Mouse (Mus musculus): Measurements from ENCODE around the gene Isoc2a. TPM values are rescaled to one million over a fixed set of nuclear protein-coding genes. Genes with fewer than 3 reads are reported as not detected.
"Not testable (repeated sequence)": the region's sequence is repeated elsewhere in the genome, so short reads cannot be mapped to it uniquely, and the experiment has no call there.

The Isoc2a gene
- total RNA-seq, 1 experiment from 2014 or later: 6.5 TPM

- ATAC-seq (replicated peaks; ENCODE audit: low read depth, poor library complexity, severe bottlenecking): no peak
Observed at GRCm38 (mm10) chr7:4864130-4864845, 12.7 kb upstream of the Isoc2a start.

GRCm38 (mm10) chr7:4865090-4865489 lies 11.9 kb upstream of the Isoc2a start:
- no peak for ATAC-seq (replicated peaks; ENCODE audit: low read depth, poor library complexity, severe bottlenecking)

- ATAC-seq (replicated peaks; ENCODE audit: low read depth, poor library complexity, severe bottlenecking): peak; percentile 99
Observed at GRCm38 (mm10) chr7:4865579-4866493, 11.1 kb upstream of the Isoc2a start.

- ATAC-seq (replicated peaks; ENCODE audit: low read depth, poor library complexity, severe bottlenecking): no peak; the same call in 1 of the 2 replicates
Observed at GRCm38 (mm10) chr7:4866631-4867180, 10.2 kb upstream of the Isoc2a start.

- ATAC-seq (replicated peaks; ENCODE audit: low read depth, poor library complexity, severe bottlenecking): no peak
Observed at GRCm38 (mm10) chr7:4870133-4870532, 6.8 kb upstream of the Isoc2a start, which contains the start of gene Isoc2b. TSS of gene Isoc2b (minus strand) at chr7:4870258.

- peak; percentile 30 for ATAC-seq (replicated peaks; ENCODE audit: low read depth, poor library complexity, severe bottlenecking)
Observed at GRCm38 (mm10) chr7:4877226-4877625, 273 bp downstream of the Isoc2a start.

GRCm38 (mm10) chr7:4878186-4878585 lies 1.2 kb downstream of the Isoc2a start:
- ATAC-seq (replicated peaks; ENCODE audit: low read depth, poor library complexity, severe bottlenecking): no peak

GRCm38 (mm10) chr7:4879036-4879435 lies 2.1 kb downstream of the Isoc2a start:
- ATAC-seq (replicated peaks; ENCODE audit: low read depth, poor library complexity, severe bottlenecking): not testable (repeated sequence)

- no peak for ATAC-seq (replicated peaks; ENCODE audit: low read depth, poor library complexity, severe bottlenecking)
Observed at GRCm38 (mm10) chr7:4886680-4887079, 9.7 kb downstream of the Isoc2a start.

- no peak for ATAC-seq (replicated peaks; ENCODE audit: low read depth, poor library complexity, severe bottlenecking)
Observed at GRCm38 (mm10) chr7:4895186-4895585, 18.2 kb downstream of the Isoc2a start.

GRCm38 (mm10) chr7:4898851-4899648 lies 22.1 kb downstream of the Isoc2a start:
- ATAC-seq (replicated peaks; ENCODE audit: low read depth, poor library complexity, severe bottlenecking): no peak; the same call in 1 of the 2 replicates

GRCm38 (mm10) chr7:4899649-4900522 lies 22.9 kb downstream of the Isoc2a start:
- peak; percentile 61 for ATAC-seq (replicated peaks; ENCODE audit: low read depth, poor library complexity, severe bottlenecking)

- ATAC-seq (replicated peaks; ENCODE audit: low read depth, poor library complexity, severe bottlenecking): no peak
Observed at GRCm38 (mm10) chr7:4900523-4900851, 23.5 kb downstream of the Isoc2a start.

- peak; percentile 55 for ATAC-seq (replicated peaks; ENCODE audit: low read depth, poor library complexity, severe bottlenecking)
Observed at GRCm38 (mm10) chr7:4901171-4901570, 24.2 kb downstream of the Isoc2a start.

GRCm38 (mm10) chr7:4902404-4902803 lies 25.5 kb downstream of the Isoc2a start:
- no peak for ATAC-seq (replicated peaks; ENCODE audit: low read depth, poor library complexity, severe bottlenecking)

- ATAC-seq (replicated peaks; ENCODE audit: low read depth, poor library complexity, severe bottlenecking): no peak
Observed at GRCm38 (mm10) chr7:4906466-4906950, 29.6 kb downstream of the Isoc2a start, which contains the start of gene Gm36210. TSS of gene Gm36210 (minus strand) at chr7:4906516.

- no peak for ATAC-seq (replicated peaks; ENCODE audit: low read depth, poor library complexity, severe bottlenecking)
Observed at GRCm38 (mm10) chr7:4911561-4911960, 34.6 kb downstream of the Isoc2a start.

GRCm38 (mm10) chr7:4912248-4912647 lies 35.3 kb downstream of the Isoc2a start:
- ATAC-seq (replicated peaks; ENCODE audit: low read depth, poor library complexity, severe bottlenecking): no peak
